Mouse (Mus musculus) brain, embryonic 14.5 days (tissue): ENCODE measurements around the gene Apol9a. TPM values are rescaled to one million over a fixed set of nuclear protein-coding genes. Genes with fewer than 3 reads are reported as not detected.

Experiments
- DNase-seq: peaks from one replicate; pipeline ENCODE4 v3.0.0-alpha.2; 2011; ENCODE audit warnings: low read depth
- CTCF ChIP-seq: fragments of 200-500 bp; IDR thresholded peaks from 2 replicates; pipeline ENCODE4 v1.5.1; 2012; ENCODE audit warnings: inconsistent platforms, mild to moderate bottlenecking, moderate library complexity, borderline replicate concordance; ENCODE audit not compliant: insufficient read depth, insufficient read length; ENCODE audit errors: extremely low read depth
- POLR2A ChIP-seq: fragments of 200-500 bp; IDR thresholded peaks from 2 replicates; pipeline ENCODE4 v1.6.1; 2012; ENCODE audit warnings: mild to moderate bottlenecking, inconsistent platforms, borderline replicate concordance; ENCODE audit not compliant: poor library complexity, insufficient read depth, insufficient read length, severe bottlenecking; ENCODE audit errors: extremely low read depth
- polyA plus RNA-seq: library from polyadenylated mRNA; depleted of rRNA; stranded (reverse); fragments of >200 nt; gene quantifications from 2 replicates; pipeline ENCODE4 v1.2.3, GENCODE M21; 2012

The Apol9a gene
- polyA plus RNA-seq, 1 experiment = 0.23 TPM

DNA sequence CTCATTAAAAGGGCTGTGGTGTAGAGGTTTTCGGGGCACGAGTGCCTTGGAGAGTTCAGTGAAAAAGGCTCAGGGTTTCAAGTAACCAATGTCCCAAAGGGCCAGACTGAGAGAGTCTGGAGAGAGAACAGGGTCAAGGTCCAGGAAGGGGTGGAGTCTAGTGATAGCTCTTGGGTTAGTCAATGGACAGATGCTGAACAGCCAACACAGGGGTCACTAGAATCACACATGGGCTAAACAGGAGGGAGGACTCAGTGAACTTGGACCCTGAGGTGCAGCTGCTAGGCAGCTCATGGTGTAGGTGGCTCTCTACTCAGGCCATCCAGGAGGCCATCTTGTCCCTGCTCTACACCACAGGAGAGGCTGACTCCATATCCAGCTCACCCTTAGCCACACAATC is 23.5 kb downstream of the Apol9a start:
- no peak for TF ChIP-seq POLR2A
- TF ChIP-seq CTCF = no peak
- no peak for DNase-seq

DNA sequence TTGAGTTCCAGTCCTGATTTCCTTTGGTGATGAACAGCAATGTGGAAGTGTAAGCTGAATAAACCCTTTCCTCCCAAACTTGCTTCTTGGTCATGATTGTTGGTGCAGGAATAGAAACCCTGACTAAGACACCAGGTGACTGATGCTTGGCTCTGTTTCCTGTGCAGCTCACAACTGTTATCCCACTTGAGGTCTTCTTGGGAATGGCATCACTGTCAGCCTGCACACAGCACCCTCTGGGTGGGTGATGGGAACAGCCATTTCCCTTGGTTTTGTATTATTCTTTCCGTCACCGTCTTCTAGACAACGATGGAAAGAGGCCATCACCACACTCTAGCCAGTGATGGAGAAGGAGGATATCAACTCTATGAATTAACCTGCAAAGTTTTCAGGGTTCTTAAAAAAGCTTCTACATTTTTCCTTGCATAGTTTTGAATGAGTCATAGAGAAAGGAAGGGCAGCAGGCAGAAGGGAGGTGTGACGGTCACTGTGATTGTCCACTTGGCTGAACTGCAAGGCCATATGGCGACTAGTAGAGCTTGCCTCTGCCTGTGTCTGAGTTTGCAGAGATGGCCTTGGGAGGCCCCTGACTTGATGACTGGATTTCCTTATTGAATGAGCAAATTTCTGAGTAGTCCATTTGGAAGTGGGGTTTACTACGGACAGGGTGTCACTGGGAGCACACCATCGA is 26.4 kb downstream of the Apol9a start:
- no peak for TF ChIP-seq CTCF
- no peak for TF ChIP-seq POLR2A
- DNase-seq = no peak

DNA sequence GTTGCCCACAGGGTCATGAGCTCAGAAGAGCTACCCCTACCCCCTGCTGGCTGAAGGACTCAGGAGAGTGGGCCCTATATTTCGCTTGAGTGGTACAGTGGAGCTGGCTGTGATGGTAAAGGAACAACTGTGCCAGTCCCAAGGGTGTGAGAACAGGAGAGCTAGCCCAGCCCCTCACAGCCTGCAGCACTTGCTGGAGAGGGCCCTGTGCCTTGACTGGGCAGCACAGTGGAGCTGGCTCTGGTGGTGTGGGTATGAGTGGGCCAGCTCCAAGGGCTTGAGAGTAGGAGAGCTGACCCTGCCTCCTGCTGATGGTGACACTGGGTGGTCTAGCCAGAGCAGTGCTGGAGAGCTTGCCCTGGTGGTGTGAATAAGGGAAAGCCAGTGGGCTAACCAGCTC is 28.1 kb downstream of the Apol9a start:
- no peak for DNase-seq
- TF ChIP-seq POLR2A = no peak
- TF ChIP-seq CTCF = no peak

DNA sequence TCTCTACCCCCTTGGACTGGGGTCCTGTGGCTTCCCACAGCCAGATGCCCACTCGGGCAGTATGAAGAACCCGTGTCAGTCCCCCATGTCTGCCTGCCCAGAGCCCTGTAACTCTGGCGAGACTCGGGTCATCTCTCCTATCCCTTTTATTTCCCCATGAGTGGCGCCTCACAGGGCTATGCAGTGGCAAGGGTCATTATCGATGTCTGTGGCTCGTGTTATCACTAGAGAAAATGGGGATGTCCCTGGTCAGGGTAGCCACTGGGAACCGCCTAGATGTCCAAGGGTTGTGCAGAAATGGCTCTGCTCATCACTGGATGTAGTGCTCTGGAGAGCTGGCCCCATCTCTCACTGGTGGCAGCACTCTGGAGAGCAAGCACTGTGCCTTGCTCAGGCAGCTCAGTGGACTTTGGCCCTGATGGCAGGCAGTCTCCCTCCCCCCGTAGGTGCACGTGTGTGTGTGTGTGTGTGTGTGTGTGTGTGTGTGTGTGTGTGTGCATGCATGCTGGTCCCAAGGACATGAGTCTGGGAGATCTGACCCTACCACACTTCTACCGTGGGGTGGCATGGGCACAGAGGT is 28.6 kb downstream of the Apol9a start:
- DNase-seq = no peak
- TF ChIP-seq POLR2A (no peak), CTCF (no peak)

DNA sequence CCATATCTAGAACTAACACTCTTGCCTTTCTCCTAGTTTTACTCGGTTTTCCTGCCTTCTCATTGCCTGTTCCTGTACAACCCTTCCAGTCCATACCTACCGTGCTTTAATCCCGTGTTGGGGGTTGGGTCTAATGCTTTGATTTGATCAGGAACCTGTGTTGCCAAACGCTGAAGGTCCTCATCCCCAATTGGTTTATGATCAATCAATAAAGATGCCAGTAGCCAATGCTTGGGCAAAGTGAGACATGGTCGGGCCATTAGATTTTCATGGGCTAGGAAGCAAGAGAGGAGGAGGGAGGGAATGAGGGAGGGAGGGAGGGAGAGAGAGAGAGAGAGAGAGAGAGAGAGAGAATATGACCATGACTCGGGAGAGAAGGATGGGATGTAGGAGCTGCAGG is 29.5 kb downstream of the Apol9a start:
- no peak for TF ChIP-seq CTCF
- TF ChIP-seq POLR2A = no peak
- no peak for DNase-seq

GRCm38 (mm10) chr15:77379921-77380320 is 31.0 kb downstream of the Apol9a start:
- TF ChIP-seq CTCF = no peak
- no peak for DNase-seq

DNA sequence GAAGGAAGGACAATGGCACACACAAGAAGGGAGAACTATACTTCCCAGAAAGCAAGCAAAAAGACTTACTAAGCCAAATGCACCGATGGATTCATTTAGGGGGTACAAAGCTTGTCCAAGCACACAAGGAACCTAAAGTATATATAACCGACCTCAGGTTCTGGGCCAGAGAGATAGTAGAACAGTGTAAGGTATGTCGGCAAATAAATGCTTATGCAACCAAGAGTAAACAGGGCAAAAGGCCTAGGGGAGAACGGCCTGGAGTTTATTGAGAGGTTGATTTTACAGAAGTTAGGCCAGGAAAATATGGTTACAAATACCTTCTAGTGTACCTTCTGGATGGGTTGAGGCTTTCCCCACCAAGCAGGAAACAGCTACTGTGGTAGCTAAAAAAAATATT is 33.5 kb downstream of the Apol9a start:
- DNase-seq = no peak
- no peak for TF ChIP-seq POLR2A
- no peak for TF ChIP-seq CTCF

DNA sequence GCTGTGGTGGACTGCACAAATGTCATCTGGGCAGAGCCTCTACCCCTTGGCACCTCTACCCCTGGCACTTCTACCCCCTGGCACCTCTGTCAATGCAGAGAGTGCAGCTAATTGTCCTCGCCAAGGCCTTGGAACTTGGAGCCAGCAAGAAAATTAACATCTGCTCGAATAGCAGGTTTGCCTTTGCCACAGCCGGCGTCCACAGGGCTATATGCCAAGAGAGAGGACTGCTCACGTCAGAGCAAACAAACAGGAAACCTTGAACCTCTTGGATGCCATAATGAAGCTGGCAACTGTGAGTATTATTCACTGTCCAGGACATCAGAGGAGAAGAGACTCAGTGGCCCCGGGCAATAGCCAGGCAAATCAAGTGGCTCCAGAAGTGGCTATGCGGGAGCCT is 34.0 kb downstream of the Apol9a start:
- no peak for TF ChIP-seq POLR2A
- DNase-seq = no peak

DNA sequence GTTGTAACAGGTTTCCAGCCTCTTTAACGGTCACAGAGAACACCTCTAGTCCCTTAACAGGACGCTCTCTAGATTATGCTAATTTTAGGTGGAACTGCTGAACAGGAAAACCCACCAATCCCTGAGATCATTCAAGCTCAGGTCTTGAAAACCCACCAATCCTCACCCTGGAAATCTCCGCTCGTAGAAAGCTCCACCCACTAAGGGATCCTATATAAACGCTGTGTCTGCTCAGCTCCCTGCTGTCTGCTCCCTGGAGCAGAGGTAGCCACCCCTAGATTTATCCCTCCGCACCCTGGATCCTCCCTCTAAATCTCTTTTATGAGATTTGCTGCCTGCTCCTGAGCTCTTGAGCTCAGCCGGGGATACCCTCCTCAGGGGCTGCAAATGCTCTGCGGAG is 40.3 kb downstream of the Apol9a start:
- TF ChIP-seq CTCF (no peak), POLR2A (no peak)
- DNase-seq = no peak

DNA sequence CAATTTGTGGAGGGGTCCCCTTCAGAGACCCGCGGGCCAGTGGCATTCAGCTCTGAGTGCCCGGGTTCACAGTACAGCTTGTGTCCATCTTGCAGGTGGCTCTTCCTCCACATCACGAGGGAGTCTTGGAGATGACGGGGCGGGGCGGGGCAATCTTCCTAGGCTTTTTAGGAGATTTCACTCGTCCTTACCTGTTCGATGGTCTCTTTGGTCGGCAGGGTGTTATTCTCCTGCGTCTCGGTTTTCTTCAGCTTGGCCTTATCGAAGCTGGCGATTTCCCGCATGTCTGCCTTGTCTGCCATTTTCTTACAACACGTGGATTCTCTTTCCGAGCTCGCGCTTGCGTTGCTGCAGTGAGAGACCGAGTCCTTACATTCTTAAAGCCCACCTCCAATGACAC is 41.0 kb downstream of the Apol9a start:
- TF ChIP-seq POLR2A = no peak
- no peak for TF ChIP-seq CTCF
- no peak for DNase-seq

DNA sequence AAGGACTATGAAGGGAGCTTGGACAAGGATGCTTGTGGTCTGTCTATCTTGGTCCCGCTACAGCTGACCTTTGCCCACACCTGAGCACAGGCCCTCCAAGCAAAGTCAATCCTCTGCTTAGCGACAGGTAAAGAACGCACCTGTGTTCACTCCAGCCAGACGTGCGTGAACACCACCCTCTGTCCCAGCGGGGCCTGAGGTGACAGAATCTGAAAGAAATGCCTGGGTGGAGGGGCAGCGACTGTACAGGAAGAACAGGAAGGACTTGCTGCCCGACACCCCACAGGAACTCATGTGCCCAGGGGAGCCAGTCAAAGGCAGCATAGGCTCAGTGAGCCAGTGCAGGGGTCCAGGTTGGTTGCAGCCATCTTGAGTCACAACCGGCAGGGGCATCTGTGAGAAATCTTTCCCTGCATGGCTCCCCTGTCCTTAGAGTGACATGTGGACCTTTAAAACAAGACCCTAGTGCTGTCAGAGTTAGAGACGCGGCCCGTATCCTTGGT is 42.1 kb downstream of the Apol9a start:
- TF ChIP-seq POLR2A (no peak), CTCF (no peak)
- DNase-seq = no peak

- peak; percentile 99 for TF ChIP-seq CTCF
- no peak for TF ChIP-seq POLR2A
- peak; percentile 96 for DNase-seq
Measured at GRCm38 (mm10) chr15:77368148-77368547, 42.8 kb downstream of the Apol9a start.

DNA sequence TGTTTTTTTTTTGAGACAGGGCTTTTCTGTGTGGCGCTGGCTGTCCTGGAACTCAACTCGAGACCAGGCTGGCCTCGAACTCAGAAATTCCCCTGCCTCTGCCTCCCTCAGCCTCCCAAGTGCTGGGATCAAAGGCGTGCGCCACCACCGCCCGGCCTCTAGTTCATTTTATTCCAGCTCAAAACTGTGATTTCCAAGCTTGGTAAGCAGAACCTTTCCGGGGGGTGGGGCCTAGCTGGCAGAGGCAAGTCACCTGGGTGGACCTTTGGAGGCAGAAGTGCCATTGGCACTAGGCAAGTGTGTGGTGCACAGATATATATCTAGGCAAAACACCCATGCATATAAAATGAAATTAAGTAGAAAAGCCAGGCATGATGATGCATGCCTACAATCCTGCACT is 43.4 kb downstream of the Apol9a start:
- TF ChIP-seq POLR2A (no peak), CTCF (no peak)
- peak; percentile 53 for DNase-seq
